Mouse (Mus musculus) hindbrain, embryonic 15.5 days (tissue): ENCODE measurements around the gene Ypel2. TPM values are rescaled to one million over a fixed set of nuclear protein-coding genes. Genes with fewer than 3 reads are reported as not detected.

Experiments
- ATAC-seq: fragments of 200-750 bp; cut with Nextera tagmentation; 2 replicates; pipeline ENCODE4 v1.8.0; 2017; ENCODE audit warnings: low read depth, moderate number of reproducible peaks, moderate TSS enrichment; ENCODE audit not compliant: low FRiP score
- H3K27ac ChIP-seq: fragments of 300-500 bp; sonication (generic); replicated peaks from 2 replicates; pipeline ENCODE4 v1.5.1; 2015; ENCODE audit warnings: mild to moderate bottlenecking, inconsistent platforms
- H3K27me3 ChIP-seq: fragments of 300-500 bp; sonication (generic); 2 replicates; pipeline ENCODE4 v1.6.1; 2015; ENCODE audit warnings: control low read depth, inconsistent platforms
- H3K36me3 ChIP-seq: fragments of 300-500 bp; sonication (generic); 2 replicates; pipeline ENCODE4 v1.6.1; 2015; ENCODE audit warnings: control low read depth, inconsistent platforms
- H3K4me1 ChIP-seq: fragments of 300-500 bp; sonication (generic); replicated peaks from 2 replicates; pipeline ENCODE4 v1.6.1; 2015; ENCODE audit warnings: control low read depth, inconsistent platforms
- H3K4me2 ChIP-seq: fragments of 300-500 bp; sonication (generic); 2 replicates; pipeline ENCODE4 v1.6.1; 2015; ENCODE audit warnings: moderate library complexity, mild to moderate bottlenecking, inconsistent platforms
- H3K4me3 ChIP-seq: fragments of 300-500 bp; sonication (generic); 2 replicates; pipeline ENCODE4 v1.5.1; 2015; ENCODE audit warnings: mild to moderate bottlenecking, inconsistent platforms
- H3K9ac ChIP-seq: fragments of 300-500 bp; sonication (generic); 2 replicates; pipeline ENCODE4 v1.6.1; 2015; ENCODE audit warnings: inconsistent platforms
- H3K9me3 ChIP-seq: fragments of 300-500 bp; sonication (generic); 2 replicates; pipeline ENCODE4 v1.6.1; 2016; ENCODE audit warnings: control low read depth, inconsistent platforms
- WGBS: fragments of 180-500 bp; shearing (Covaris S2); methylation state at CpG from one replicate; pipeline ENCODE4 v1.1.7; 2015; 5-methylcytosine and 5-hydroxymethylcytosine counted together
- polyA plus RNA-seq: library from polyadenylated mRNA; unstranded; fragments of >200 nt; fragmentation: Nextera tagmentation; extraction: Ambion mirVana; gene quantifications from 2 replicates; pipeline ENCODE4 v1.2.1, GENCODE M21; 2015

The Ypel2 gene
- polyA plus RNA-seq, 1 experiment from 2014 or later: 4.2 TPM

DNA sequence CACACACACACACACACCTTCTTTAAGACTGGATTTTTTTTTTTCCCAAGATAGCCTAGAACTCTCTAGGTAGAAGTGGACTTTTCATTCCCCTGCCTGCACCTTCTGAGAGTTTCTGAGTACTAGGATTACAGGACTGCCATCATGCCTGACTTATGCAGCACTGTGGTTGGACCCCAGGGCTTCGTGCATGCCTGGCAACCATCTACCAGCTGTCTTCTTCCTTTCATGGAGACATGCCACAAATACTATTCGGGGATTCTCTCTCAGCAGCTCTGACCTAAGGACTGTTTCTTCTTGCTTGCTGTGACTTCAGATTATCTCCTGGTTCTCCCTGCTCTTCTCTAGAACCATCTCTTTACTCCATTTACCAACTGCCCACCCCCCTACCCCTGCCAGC lies 88.2 kb downstream of the Ypel2 start:
- H3K27me3 ChIP-seq: no peaks in the 10 kb centered on the region
- no peaks in the 10 kb centered on the region for H3K4me1 ChIP-seq
- no peak overlapping the region for H3K9ac ChIP-seq
- no peak overlapping the region for H3K27ac ChIP-seq
- WGBS: 74% methylated on average over 2 of the region's 2 CpGs
- no peaks in the 10 kb centered on the region for H3K9me3 ChIP-seq
- no peak overlapping the region for H3K4me3 ChIP-seq
- no peak for ATAC-seq
- no peak overlapping the region for H3K4me2 ChIP-seq
- no peaks in the 10 kb centered on the region for H3K36me3 ChIP-seq

DNA sequence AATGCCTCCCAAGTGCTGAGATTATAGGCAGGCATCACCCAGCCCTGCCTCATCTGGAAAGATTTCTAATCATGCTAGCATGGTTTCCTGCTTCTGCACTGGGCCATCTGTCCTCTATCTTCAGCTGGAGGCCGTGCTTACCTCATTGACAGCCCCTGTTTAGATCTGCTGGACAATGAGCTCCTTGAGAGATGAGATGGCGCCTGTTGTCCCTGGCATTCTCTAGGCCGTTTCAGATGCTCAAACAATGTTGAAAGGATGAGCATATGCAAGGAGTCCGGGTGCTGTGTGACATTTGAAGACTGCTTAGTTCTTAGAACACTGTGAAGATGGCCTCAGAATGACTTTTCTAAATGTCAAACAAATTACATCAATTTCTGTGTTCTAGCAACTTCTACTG lies 88.8 kb downstream of the Ypel2 start:
- Histone ChIP-seq H3K36me3 (no peaks in the 10 kb centered on the region), H3K27ac (no peak overlapping the region), H3K4me1 (no peaks in the 10 kb centered on the region), H3K9ac (no peak overlapping the region), H3K4me3 (no peak overlapping the region), H3K27me3 (no peaks in the 10 kb centered on the region), H3K4me2 (no peak overlapping the region), H3K9me3 (no peaks in the 10 kb centered on the region)
- ATAC-seq: no peak
- WGBS: 57% methylated on average over 4 of the region's 4 CpGs

GRCm38 (mm10) chr11:86898367-86898766 lies 95.1 kb downstream of the Ypel2 start:
- WGBS: 31% methylated on average over 2 of the region's 2 CpGs

GRCm38 (mm10) chr11:86895567-86895966 lies 97.9 kb downstream of the Ypel2 start:
- Histone ChIP-seq H3K4me3 (no peak overlapping the region), H3K27me3 (no peaks in the 10 kb centered on the region), H3K4me2 (no peak overlapping the region), H3K4me1 (peaks cover 11% of the 10 kb centered on the region), H3K36me3 (no peaks in the 10 kb centered on the region), H3K27ac (no peak overlapping the region), H3K9me3 (no peaks in the 10 kb centered on the region), H3K9ac (no peak overlapping the region)
- no peak for ATAC-seq
- WGBS: 48% methylated on average over 3 of the region's 3 CpGs

More at GRCm38 (mm10) chr11:86898367-86898766, 95.1 kb downstream of the Ypel2 start:
- Histone ChIP-seq H3K36me3 (no peaks in the 10 kb centered on the region), H3K9me3 (no peaks in the 10 kb centered on the region), H3K27ac (peak overlapping the region; percentile 37; the same call in 1 of the 2 replicates), H3K4me3 (no peak overlapping the region), H3K4me2 (no peak overlapping the region), H3K9ac (no peak overlapping the region), H3K27me3 (no peaks in the 10 kb centered on the region), H3K4me1 (peaks cover 11% of the 10 kb centered on the region)
- peak; percentile 69; the same call in 1 of the 2 replicates for ATAC-seq

DNA sequence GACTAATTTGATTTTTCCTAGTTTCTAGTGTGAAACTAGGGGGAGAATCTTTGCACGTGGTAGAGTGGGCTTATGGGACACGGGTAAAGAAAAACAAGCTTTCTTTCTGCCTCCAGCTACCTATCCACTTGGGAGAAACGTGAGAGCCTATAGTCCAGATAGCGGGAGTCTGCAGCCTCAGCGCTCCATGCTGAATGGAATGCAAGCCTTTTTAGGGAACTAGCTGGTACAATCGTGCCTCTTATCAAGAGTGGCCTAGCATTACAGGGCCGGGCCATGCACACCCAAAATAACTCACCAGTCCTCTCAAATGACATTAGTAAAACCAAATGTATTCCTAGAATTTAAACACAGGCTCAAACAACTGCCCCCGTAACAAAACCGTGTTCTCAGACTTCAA lies 98.4 kb downstream of the Ypel2 start:
- Histone ChIP-seq H3K4me3 (no peak overlapping the region), H3K4me1 (peaks cover 11% of the 10 kb centered on the region), H3K4me2 (no peak overlapping the region), H3K9ac (no peak overlapping the region), H3K9me3 (no peaks in the 10 kb centered on the region), H3K27me3 (no peaks in the 10 kb centered on the region), H3K36me3 (no peaks in the 10 kb centered on the region), H3K27ac (no peak overlapping the region)
- 74% methylated on average over 9 of the region's 9 CpGs for WGBS
- no peak for ATAC-seq

DNA sequence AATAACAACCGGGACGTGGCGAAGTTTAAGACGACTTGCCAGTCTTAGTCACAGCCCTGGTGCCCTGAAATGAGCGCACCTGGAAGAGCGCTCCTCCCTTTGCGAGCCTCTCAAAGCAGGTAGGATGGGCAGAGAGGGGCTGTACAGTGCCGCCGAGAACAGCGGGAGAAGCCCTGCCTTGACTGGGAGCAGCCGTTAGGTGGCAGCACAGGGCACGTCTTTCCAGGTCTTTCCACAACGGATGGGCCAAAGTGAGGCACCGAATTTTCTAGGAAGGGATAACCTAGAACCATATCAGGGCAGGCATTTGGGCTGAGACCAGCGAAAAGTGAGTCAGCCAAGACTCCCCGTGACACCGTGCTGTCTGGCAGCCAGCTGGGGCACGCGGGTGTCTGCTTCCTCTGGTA lies 99.3 kb downstream of the Ypel2 start:
- peak overlapping the region; percentile 47 for H3K9ac ChIP-seq
- H3K4me3 ChIP-seq: peak overlapping the region; percentile 44
- no peak overlapping the region for H3K27ac ChIP-seq
- peak overlapping the region; percentile 76 for H3K4me2 ChIP-seq
- no peaks in the 10 kb centered on the region for H3K9me3 ChIP-seq
- no peaks in the 10 kb centered on the region for H3K36me3 ChIP-seq
- peaks cover 11% of the 10 kb centered on the region for H3K4me1 ChIP-seq
- no peaks in the 10 kb centered on the region for H3K27me3 ChIP-seq
- WGBS: 4% methylated on average over 19 of the region's 19 CpGs
- ATAC-seq: peak; percentile 81

GRCm38 (mm10) chr11:86892996-86893670 lies 100.4 kb downstream of the Ypel2 start:
- H3K9me3 ChIP-seq: no peaks in the 10 kb centered on the region
- no peak overlapping the region for H3K9ac ChIP-seq
- 75% methylated on average over 15 of the region's 15 CpGs for WGBS
- peaks cover 8% of the 10 kb centered on the region for H3K4me1 ChIP-seq
- no peak for ATAC-seq
- H3K4me3 ChIP-seq: no peak overlapping the region
- no peaks in the 10 kb centered on the region for H3K27me3 ChIP-seq
- H3K27ac ChIP-seq: no peak overlapping the region
- H3K4me2 ChIP-seq: 0 out of 2 replicates have a peak overlapping the region, but pooled peaks have one; percentile 76
- H3K36me3 ChIP-seq: no peaks in the 10 kb centered on the region

Other genes with a start within 250 kb of the Ypel2 start
- gene Cltc, start 236.1 kb downstream of the Ypel2 start, polyA plus RNA-seq: 156 and 164 TPM in 2 replicates
- gene Dhx40, start 186.0 kb downstream of the Ypel2 start, polyA plus RNA-seq: 17.6 and 19.8 TPM in 2 replicates
- gene Gdpd1, start 80.4 kb upstream of the Ypel2 start, polyA plus RNA-seq: 156 and 163 TPM in 2 replicates
- 20.1 and 22.1 TPM in 2 replicates for gene Smg8, start 93.1 kb upstream of the Ypel2 start, polyA plus RNA-seq
- gene Prr11, start 115.0 kb upstream of the Ypel2 start, polyA plus RNA-seq: 2.4 and 3.0 TPM in 2 replicates
- gene Ska2, start 115.5 kb upstream of the Ypel2 start, polyA plus RNA-seq: 40.8 and 41.2 TPM in 2 replicates
- gene Trim37, start 133.4 kb upstream of the Ypel2 start, polyA plus RNA-seq: 84.7 and 88.2 TPM in 2 replicates